In the genomic region with DNA sequence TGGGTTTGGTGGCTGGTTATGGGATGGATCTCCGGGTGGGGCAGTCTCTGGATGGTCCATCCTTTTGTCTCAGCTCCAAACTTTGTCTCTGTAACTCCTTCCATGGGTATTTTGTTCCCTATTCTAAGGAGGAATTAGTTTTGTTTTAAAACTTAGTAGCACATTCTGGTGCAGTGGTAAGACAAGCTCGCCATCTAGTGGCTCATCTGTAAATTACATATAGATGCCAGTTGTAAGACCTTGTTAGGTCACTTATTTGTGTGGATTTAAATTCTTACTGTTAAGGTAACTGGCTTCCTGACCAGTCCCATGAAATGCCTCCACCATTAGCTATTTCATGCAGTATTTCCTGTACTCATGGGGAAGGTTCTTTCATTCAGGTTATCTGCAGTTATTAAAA, we compare ENCODE assay signal across 10 mouse cellular contexts. TPM values are rescaled to one million over a fixed set of nuclear protein-coding genes. Genes with fewer than 3 reads are reported as not detected.
A peak's percentile ranks its signal among the peaks of the same experiment; 100 is the strongest.
DNase-seq lines count a peak whose midpoint lies in the region; ATAC-seq and TF ChIP-seq lines count a peak whose summit lies in the region.
"Had no signal": no experiment of that assay in that cellular context is flagged by ENCODE, and none has a peak within 500 bp of the region (broad histone marks: within the 10 kb centered on the region; RNA-seq: fewer than 3 reads in every experiment).

No protein-coding gene starts in this region.

- no peak overlapping the region for H3K27ac ChIP-seq in hindbrain, embryonic 11.5 days (ENCODE audit: low read depth, low read length)
- H3K27ac ChIP-seq in hindbrain, embryonic 10.5 days, result no peak overlapping the region
- H3K27ac ChIP-seq in stomach, postnatal 0 days (replicated peaks), result no peak overlapping the region
- H3K27ac ChIP-seq: embryonic facial prominence, embryonic 12.5 days; liver, embryonic 13.5 days had no signal

- no peak; the same call in 1 of the 2 replicates for ATAC-seq in hindbrain, embryonic 11.5 days (ENCODE audit: low FRiP score)
- ATAC-seq in stomach, postnatal 0 days (ENCODE audit: low FRiP score, low TSS enrichment), result no peak
- ATAC-seq in cerebellum, adult (ENCODE audit: insufficient number of reproducible peaks, low FRiP score, low TSS enrichment), result no peak

- no peaks in the 10 kb centered on the region for H3K36me3 ChIP-seq in hindbrain, embryonic 11.5 days (ENCODE audit: control insufficient read depth, insufficient read depth, low read length)
- peaks cover 2% of the 10 kb centered on the region; the same call in 1 of the 2 replicates for H3K36me3 ChIP-seq in hindbrain, embryonic 10.5 days
- H3K36me3 ChIP-seq in stomach, postnatal 0 days (ENCODE audit: control insufficient read depth, insufficient read depth, low read length), result no peaks in the 10 kb centered on the region
- H3K36me3 ChIP-seq: embryonic facial prominence, embryonic 12.5 days; liver, embryonic 13.5 days had no signal

- peak; percentile 85 for TF ChIP-seq CTCF in stomach, postnatal 0 days (IDR thresholded peaks at IDR 0.05; ENCODE audit: low read depth)

- no peaks in the 10 kb centered on the region for H3K9me3 ChIP-seq in hindbrain, embryonic 11.5 days (ENCODE audit: control insufficient read depth, low read length)
- H3K9me3 ChIP-seq in hindbrain, embryonic 10.5 days, result no peaks in the 10 kb centered on the region
- H3K9me3 ChIP-seq in stomach, postnatal 0 days (ENCODE audit: control insufficient read depth, low read length), result no peaks in the 10 kb centered on the region
- H3K9me3 ChIP-seq: embryonic facial prominence, embryonic 12.5 days; liver, embryonic 13.5 days had no signal

- intact Hi-C loops in heart, postnatal 36 days (cut with DNase I), result loop anchor here (1.0 to 2.0 kb wide), 3 partner anchors 76 to 820 kb away; no protein-coding TSS in a partner anchor

- no peaks in the 10 kb centered on the region for H3K27me3 ChIP-seq in hindbrain, embryonic 11.5 days (ENCODE audit: control insufficient read depth, insufficient read depth, low read length)
- H3K27me3 ChIP-seq in hindbrain, embryonic 10.5 days (ENCODE audit: insufficient read depth, poor library complexity, severe bottlenecking), result no peaks in the 10 kb centered on the region
- no peaks in the 10 kb centered on the region for H3K27me3 ChIP-seq in stomach, postnatal 0 days (ENCODE audit: control insufficient read depth, insufficient read depth, low read length)
- H3K27me3 ChIP-seq: embryonic facial prominence, embryonic 12.5 days; liver, embryonic 13.5 days had no signal

- no peak overlapping the region for H3K4me2 ChIP-seq in hindbrain, embryonic 11.5 days (replicated peaks; ENCODE audit: low read depth, low read length)
- H3K4me2 ChIP-seq in stomach, postnatal 0 days (replicated peaks; ENCODE audit: low read depth), result no peak overlapping the region
- H3K4me2 ChIP-seq: embryonic facial prominence, embryonic 12.5 days; liver, embryonic 13.5 days had no signal

- no peak for TF ChIP-seq EP300 in stomach, postnatal 0 days (optimal IDR thresholded peaks at IDR 0.05)

- no peak overlapping the region for H3K4me3 ChIP-seq in hindbrain, embryonic 11.5 days (ENCODE audit: low read depth, low read length)
- H3K4me3 ChIP-seq in hindbrain, embryonic 10.5 days, result no peak overlapping the region
- H3K4me3 ChIP-seq in stomach, postnatal 0 days (ENCODE audit: low read depth, low read length), result no peak overlapping the region
- H3K4me3 ChIP-seq: embryonic facial prominence, embryonic 12.5 days; liver, embryonic 13.5 days had no signal

- DNase-seq in hindbrain, embryonic 11.5 days (ENCODE audit: low spot score), result peak; percentile 69
- DNase-seq in hindbrain, embryonic 10.5 days (ENCODE audit: low spot score), result no peak
- peak; percentile 79 for DNase-seq in CD4-positive, CD25-positive, alpha-beta regulatory T cell, adult 2 months (ENCODE audit: low read depth, low spot score)
- DNase-seq in ZHBTc4 (ENCODE audit: low read depth, low spot score), result peak; percentile 70
- peak; percentile 16 to 25 for DNase-seq in heart, postnatal 36 days
- DNase-seq in lung, postnatal 14 days, result peak; percentile 46
- DNase-seq in stomach, postnatal 0 days (ENCODE audit: low spot score), result no peak
- DNase-seq: liver, embryonic 13.5 days had no signal

- H3K4me1 ChIP-seq in hindbrain, embryonic 11.5 days (replicated peaks; ENCODE audit: control insufficient read depth, insufficient read depth, low read length), result no peaks in the 10 kb centered on the region
- H3K4me1 ChIP-seq in hindbrain, embryonic 10.5 days (replicated peaks), result 0 out of 2 replicates have a peak, but pooled peaks cover 2% of the 10 kb centered on the region
- H3K4me1 ChIP-seq in stomach, postnatal 0 days (replicated peaks; ENCODE audit: control insufficient read depth, insufficient read depth), result no peaks in the 10 kb centered on the region
- H3K4me1 ChIP-seq: liver, embryonic 13.5 days had no signal

- 19% methylated on average over 2 of the region's 2 CpGs for WGBS in hindbrain, embryonic 11.5 days
- WGBS in hindbrain, embryonic 10.5 days, result 12% methylated on average over 2 of the region's 2 CpGs
- 2% methylated on average over 2 of the region's 2 CpGs for WGBS in stomach, postnatal 0 days

- no peak overlapping the region for H3K9ac ChIP-seq in hindbrain, embryonic 11.5 days (ENCODE audit: low read depth, low read length)
- no peak overlapping the region for H3K9ac ChIP-seq in stomach, postnatal 0 days (ENCODE audit: low read length)
- H3K9ac ChIP-seq: embryonic facial prominence, embryonic 12.5 days; liver, embryonic 13.5 days had no signal

RNA-seq across cellular contexts. Expression of a gene that starts 18.6 kb away (rescaled TPM):
- 21.8 TPM in 2 replicates for polyA plus RNA-seq in hindbrain, embryonic 11.5 days (2014; fragmentation: Nextera tagmentation; extraction: Ambion mirVana)
- 16.0 and 17.6 TPM in 2 replicates for polyA plus RNA-seq in hindbrain, embryonic 10.5 days (2016; fragmentation: Nextera tagmentation; extraction: Ambion mirVana)
- total RNA-seq in heart, postnatal 36 days (2021), result 1 to 10 TPM; 5.7 to 6.2 TPM
- 10.6 and 12.0 TPM in 2 replicates for polyA plus RNA-seq in stomach, postnatal 0 days (2015; fragmentation: Nextera tagmentation; extraction: Ambion mirVana)

Comparison
In these comparisons a context has a peak if more than half of its experiments do, and no peak if none do; other contexts are left out.
1. DNase-seq: peak in hindbrain, embryonic 11.5 days (single experiment), CD4-positive, CD25-positive, alpha-beta regulatory T cell, adult 2 months (single experiment), ZHBTc4 (single experiment), heart, postnatal 36 days (2 of 2) and lung, postnatal 14 days (single experiment); none in hindbrain, embryonic 10.5 days (single experiment) and stomach, postnatal 0 days (single experiment).